Mouse (Mus musculus): ENCODE results near the gene Sh2d6.

Gene Sh2d6

GRCm38 (mm10) chr6:72534035-72534809 is 12.7 kb upstream of the Sh2d6 start:
- DNase-seq: peak; percentile 55 to 79

- DNase-seq: peak in 1 of 2 experiments; percentile 38
Observed at GRCm38 (mm10) chr6:72533555-72533954, 12.0 kb upstream of the Sh2d6 start.

GRCm38 (mm10) chr6:72532580-72532979 is 11.1 kb upstream of the Sh2d6 start:
- DNase-seq: no peak

GRCm38 (mm10) chr6:72528410-72529151 is 7.1 kb upstream of the Sh2d6 start:
- DNase-seq: peak; percentile 49 to 84

GRCm38 (mm10) chr6:72527070-72527469 is 5.6 kb upstream of the Sh2d6 start:
- DNase-seq: no peak

GRCm38 (mm10) chr6:72524160-72524559 is 2.7 kb upstream of the Sh2d6 start:
- DNase-seq: no peak

- no peak for DNase-seq
Observed at GRCm38 (mm10) chr6:72523222-72523621, 1.7 kb upstream of the Sh2d6 start.

- no peak for DNase-seq
Observed at GRCm38 (mm10) chr6:72522288-72522687, 781 bp upstream of the Sh2d6 start.

- no peak for DNase-seq
Observed at GRCm38 (mm10) chr6:72520904-72521303, 603 bp downstream of the Sh2d6 start.

- DNase-seq: peak; percentile 57 to 63
Observed at GRCm38 (mm10) chr6:72519892-72520663, 1.4 kb downstream of the Sh2d6 start.

GRCm38 (mm10) chr6:72519303-72519702 is 2.2 kb downstream of the Sh2d6 start:
- DNase-seq: no peak

GRCm38 (mm10) chr6:72518842-72519241 is 2.7 kb downstream of the Sh2d6 start:
- no peak for DNase-seq

GRCm38 (mm10) chr6:72515644-72516043 is 5.9 kb downstream of the Sh2d6 start:
- no peak for DNase-seq

GRCm38 (mm10) chr6:72513071-72513440 is 8.5 kb downstream of the Sh2d6 start:
- peak in 1 of 2 experiments; percentile 78 for DNase-seq

- peak; percentile 95 for DNase-seq
Observed at GRCm38 (mm10) chr6:72512386-72513070, 9.0 kb downstream of the Sh2d6 start.

GRCm38 (mm10) chr6:72510686-72511421 is 10.7 kb downstream of the Sh2d6 start:
- peak; percentile 51 to 61 for DNase-seq

GRCm38 (mm10) chr6:72509872-72510435 is 11.6 kb downstream of the Sh2d6 start:
- no peak for DNase-seq

GRCm38 (mm10) chr6:72508596-72508995 is 12.9 kb downstream of the Sh2d6 start:
- DNase-seq: no peak

- DNase-seq: peak; percentile 42 to 51
Observed at GRCm38 (mm10) chr6:72506104-72506503, 15.4 kb downstream of the Sh2d6 start.

GRCm38 (mm10) chr6:72503939-72504338 is 17.6 kb downstream of the Sh2d6 start:
- peak; percentile 83 to 84 for DNase-seq

- DNase-seq: no peak
Observed at GRCm38 (mm10) chr6:72503309-72503708, 18.2 kb downstream of the Sh2d6 start.

- no peak for DNase-seq
Observed at GRCm38 (mm10) chr6:72498950-72499349, 22.6 kb downstream of the Sh2d6 start.

Data from kidney, postnatal 36 days (tissue).